Mouse (Mus musculus): Measurements from ENCODE around the gene Pln.
A peak's percentile ranks its signal among the peaks of the same experiment; 100 is the strongest.

Pln gene

DNA sequence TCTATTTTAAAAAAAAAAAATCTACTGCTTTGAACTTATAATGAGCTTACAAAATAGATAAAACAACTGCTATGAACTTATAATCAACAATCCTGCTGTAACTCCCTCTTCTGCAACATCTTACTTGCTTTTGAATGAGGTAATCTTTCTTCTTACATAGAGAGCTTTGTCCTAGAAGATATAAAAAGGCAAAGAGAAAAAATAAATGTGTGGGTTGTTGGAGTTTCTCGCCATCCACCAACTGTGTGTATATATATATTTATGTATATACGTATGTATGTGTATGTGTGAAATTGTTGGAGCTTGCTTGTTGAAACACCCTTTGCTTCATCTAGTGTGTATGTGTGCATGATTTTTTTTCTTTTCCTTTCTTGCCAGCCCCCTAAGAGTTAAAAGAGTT lies 29.8 kb downstream of the Pln start:
- DNase-seq (ENCODE audit: low spot score), result no peak

DNA sequence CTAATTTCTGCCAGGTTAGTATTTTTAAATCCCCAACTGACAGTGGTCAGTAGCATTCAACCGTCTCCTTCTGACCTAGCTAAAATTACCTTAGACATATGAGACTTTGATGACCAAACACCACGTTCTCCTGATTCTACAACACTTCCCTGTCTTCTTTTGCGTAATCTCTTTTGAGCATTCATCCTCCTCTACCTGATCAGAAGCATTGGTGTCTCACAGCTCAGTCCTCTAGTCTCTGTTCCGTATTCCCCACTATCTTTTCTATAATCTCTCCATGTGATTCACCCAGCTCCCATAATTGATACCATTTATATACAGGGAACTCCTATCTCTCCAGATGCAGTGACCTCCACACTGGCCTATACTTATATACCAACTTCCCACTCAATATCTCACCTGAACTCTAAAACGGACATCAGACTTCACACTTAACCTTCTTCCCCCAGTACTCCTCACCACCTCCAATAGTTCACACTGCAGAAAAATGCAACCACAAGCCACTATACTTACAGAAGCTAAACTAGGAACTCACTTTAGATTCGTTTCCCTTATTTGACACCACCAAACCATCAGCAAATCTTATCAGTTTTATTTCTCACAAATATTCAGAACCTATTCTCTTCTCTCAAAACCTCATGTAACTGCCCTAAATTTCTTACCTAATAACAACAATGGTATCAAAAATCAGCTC lies 36.6 kb downstream of the Pln start:
- DNase-seq (ENCODE audit: low spot score), result no peak

DNA sequence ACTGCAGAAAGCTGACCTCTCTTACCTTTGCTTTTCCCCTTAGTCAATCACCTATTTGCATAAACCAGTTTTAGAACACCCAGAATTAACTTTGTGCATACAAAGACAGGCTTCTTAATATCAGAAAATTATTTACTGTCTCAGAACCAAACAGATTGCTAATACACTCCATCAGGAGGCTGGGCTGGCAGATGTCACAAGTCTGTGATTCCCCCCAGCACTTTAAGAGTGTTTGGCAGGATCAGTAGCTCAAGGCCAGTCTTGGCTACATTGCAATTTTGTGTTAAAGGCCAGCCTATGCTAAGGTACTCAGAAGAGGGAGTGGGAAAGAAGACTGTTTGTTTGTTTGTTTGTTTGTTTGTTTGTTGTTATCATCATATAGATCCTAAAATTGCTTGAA lies 39.6 kb downstream of the Pln start:
- no peak for DNase-seq (ENCODE audit: low spot score)

DNA sequence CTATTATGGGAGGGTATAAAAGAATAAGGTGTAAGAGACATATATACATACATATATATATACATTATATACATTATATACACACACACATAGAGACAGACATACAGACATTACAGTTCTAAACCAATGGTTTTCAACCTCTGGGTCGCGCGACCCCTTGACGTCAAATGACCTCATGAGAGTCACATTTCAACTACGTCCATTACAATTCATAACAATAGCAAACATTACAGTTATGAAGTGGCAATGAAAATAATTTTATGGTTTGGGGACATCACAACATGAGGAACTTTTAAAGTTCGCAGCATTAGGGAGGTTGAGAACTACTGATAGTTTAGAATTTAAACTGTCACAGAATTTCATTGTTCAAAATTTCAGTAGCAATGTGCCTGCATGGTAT lies 40.8 kb downstream of the Pln start:
- no peak for DNase-seq (ENCODE audit: low spot score)

DNA sequence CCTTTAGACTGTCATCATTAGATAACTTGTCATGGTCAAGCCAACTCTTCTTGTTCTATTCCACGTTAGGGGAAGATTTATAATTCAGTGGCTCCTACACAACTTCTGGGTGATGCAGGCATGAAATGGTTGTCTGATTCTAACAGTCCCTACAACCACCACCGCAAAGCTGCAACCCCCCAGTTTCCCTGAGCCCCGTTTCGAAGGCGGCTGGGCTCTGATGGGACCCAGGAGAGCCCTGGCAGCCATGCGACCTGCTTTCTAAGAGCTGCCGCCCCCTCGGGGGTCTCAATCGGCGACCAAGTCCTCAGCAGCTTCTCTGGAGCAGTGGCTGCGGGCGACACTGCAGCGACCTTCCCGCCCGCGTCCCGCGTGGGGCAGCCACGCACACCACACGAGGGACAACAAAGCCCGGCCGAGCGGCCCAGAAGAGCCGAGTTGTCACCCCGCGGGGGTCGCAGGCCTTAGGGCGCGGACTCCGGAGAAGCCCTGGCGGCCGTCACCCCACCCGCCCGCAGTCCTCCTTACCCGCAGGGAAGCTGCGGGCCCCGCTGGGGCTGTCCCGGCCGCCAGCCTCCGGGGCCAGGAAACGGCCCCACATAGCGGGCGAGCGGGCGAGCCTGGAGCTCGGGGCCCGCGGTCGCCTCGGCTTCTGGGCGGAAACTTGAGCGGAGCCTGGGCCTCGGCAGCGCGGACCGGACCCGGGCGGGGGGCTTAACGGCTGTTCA lies 41.7 kb downstream of the Pln start:
- peak; percentile 21 for DNase-seq (ENCODE audit: low spot score)

DNA sequence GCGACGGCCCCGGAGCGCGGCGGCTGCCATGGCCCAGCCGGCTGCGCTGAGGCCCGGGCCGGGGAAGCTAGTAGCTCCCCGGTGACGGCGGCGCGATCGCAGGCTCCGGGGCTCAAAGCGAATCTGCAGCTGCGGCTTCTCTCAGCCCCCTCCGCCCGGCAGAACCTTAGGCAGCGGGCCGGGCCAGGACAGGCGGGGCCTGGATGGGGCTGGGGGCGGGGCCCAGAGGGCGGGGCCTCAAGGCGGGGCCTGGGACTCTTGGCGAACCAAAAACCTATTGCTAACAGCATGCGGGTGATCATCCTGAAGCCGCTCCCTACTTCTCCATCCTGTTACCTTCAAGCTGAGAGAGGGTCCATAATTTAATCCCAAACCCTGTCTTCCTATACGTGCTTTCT lies 42.2 kb downstream of the Pln start, which contains the start of gene Cep85l:
TSS of gene Cep85l (minus strand) at position 239 of the 398 bp plus-strand sequence.
- peak; percentile 78 for DNase-seq (ENCODE audit: low spot score)

DNA sequence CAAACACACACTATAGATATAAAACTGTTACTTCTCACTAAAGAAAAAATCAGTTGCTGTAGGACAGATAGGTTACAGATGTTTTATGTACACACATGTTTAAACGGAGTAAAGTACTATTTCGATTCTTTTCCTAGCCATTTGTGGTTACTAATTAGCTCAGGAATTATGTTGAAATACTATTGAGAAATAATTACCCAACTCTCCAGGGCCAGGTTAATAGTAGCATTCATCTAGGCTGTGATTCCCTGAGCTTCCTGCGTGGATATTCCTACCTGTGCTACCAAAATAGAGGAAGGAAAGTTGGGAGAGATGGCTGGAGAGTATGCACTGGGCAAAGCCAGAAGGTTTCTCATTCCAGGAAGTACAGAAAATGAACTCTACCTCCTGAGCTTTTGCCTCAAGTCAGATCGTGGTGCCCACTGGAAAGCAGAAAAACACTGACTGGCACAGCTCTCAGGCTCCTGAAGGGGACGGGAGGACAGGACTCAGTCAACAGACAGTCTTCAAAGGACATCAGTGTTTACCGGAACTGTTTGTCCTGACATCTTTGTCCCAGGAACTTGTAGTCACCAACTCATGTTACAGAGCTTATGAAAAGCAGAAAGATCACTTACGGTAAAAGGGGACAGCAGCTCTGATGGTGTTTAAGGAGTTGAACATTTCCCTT lies 45.4 kb downstream of the Pln start:
- no peak for DNase-seq (ENCODE audit: low spot score)

DNA sequence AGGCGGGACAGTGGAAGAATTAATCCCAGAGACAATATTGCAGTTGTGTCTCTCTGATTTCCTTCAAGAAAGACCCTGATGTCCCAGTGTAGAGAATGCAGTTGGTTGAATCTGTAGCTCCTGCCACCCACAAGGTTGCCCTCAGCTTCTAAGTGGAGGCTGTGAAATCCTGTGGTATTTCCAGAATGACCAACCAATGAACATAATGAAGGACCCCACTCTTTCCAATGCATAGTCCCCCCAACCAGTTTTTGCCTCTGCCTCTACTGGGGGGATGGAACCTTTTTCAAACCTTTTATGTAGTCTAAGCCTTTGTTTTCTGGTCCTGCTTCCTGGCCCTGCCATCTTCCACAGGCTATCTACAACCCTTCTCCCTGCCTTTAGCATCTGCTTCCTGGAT lies 47.4 kb downstream of the Pln start:
- DNase-seq (ENCODE audit: low spot score), result no peak

DNA sequence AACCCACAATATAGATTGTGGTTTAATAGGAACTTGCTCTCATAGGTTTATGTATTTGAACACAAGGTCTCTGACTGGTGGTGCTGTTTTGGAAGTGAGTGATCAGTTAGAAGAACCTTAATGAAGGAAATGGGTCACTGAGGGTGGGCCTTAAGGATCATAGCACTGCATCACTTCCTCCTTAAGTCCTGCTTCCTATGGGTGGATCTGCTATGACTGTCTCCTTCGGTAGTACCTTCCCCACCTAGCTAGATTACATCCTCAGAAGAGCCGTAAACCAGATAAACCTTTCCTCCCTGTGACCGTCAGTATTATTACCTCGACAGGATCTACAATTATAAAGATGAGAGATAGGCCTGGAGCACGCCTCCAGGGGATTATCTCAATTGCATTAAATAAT lies 48.0 kb downstream of the Pln start:
- no peak for DNase-seq (ENCODE audit: low spot score)

DNA sequence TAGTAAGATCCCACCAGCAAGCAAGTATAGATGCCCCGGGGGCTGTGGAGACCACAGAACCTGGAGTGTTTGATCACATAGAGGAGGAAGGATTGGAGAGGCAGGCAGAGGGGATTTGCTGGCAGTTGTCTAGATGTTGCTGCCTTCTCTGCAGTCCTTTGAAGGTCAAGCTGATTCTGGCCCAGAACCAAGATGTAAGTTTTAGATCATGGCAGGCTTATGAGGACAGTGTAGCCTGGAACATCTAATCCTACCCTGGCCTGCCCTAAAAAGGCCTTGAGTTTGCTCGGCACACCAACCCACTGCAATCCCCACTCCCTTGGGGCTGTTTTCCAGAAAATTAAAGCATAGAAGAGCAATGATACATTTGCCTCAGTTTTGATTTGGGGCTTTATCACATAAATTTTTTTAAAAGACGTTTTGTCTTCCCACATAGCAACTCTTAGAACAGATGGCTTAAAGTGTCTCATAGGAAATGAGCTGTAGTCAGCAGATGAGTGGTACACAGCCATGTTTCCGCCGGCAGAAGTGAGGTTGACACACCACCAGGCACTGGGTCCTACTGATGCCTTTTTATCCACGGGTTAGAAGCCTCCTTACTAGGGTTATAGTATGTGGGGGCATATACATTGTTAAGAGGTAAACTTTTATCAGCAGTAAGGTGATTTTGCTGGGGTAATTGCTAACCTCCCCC lies 50.9 kb downstream of the Pln start:
- DNase-seq (ENCODE audit: low spot score), result no peak

DNA sequence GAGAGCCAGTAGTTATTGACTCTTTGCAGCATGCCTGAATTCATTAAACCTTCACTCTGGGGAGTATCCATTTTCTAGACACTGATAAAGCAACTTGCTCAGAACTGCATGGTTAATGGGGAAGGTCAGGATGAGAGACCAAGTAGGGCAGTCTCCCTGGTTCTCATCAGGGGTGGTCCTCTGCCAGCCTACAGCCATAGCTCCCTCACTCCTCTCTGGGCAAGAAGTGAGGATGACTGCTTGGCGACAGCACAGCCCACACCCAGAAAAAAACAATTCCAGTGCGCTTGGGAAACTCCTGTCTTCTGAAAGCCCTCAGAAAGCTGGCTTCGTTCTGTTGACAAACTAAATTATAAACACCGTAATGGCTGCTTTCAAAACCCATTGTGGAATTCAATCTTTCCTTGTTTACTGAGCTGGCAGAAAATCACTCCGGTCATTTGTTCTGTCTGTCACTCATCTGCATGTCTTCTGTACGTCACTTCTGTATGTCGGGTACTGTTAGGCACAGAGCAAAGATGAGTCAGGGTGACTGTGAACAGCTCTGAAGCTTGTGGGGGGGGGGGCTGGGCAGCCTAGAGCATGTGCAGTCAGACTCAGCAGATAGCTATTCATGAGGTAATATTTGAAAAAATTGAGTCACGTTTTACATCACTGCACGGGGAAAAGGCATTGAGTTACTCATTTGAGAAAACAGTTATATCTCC lies 57.6 kb downstream of the Pln start:
- DNase-seq (ENCODE audit: low spot score), result no peak

All from ovary, postnatal 10 days (tissue).